Mouse (Mus musculus): ENCODE measurements around the gene Map7d1. TPM values are rescaled to one million over a fixed set of nuclear protein-coding genes. Genes with fewer than 3 reads are reported as not detected.
A peak's percentile ranks its signal among the peaks of the same experiment; 100 is the strongest.

The Map7d1 gene
- polyA plus RNA-seq, 1 experiment from 2014 or later = 43.3 TPM

GRCm38 (mm10) chr4:126291196-126291595 lies 35.1 kb upstream of the Map7d1 start:
- Histone ChIP-seq H3K4me1 (ENCODE audit: control insufficient read depth, insufficient read depth, low read length) (peaks cover 2% of the 10 kb centered on the region; the same call in 1 of the 2 replicates), H3K9me3 (ENCODE audit: control insufficient read depth, low read length) (no peaks in the 10 kb centered on the region), H3K4me3 (ENCODE audit: low read length) (no peak overlapping the region), H3K36me3 (ENCODE audit: control insufficient read depth, insufficient read depth, low read length) (no peaks in the 10 kb centered on the region), H3K4me2 (replicated peaks; ENCODE audit: low read depth, low read length) (no peak overlapping the region), H3K27ac (ENCODE audit: low read depth, low read length) (no peak overlapping the region), H3K9ac (ENCODE audit: low read depth, low read length) (no peak overlapping the region), H3K27me3 (ENCODE audit: control insufficient read depth, insufficient read depth, low read length) (peaks cover 25% of the 10 kb centered on the region)
- 29% methylated on average over 13 of the region's 13 CpGs for WGBS
- no peak for ATAC-seq (ENCODE audit: low FRiP score, low TSS enrichment)

- no peaks in the 10 kb centered on the region for H3K36me3 ChIP-seq (ENCODE audit: control insufficient read depth, insufficient read depth, low read length)
- 86% methylated on average over 8 of the region's 8 CpGs for WGBS
- H3K4me2 ChIP-seq (replicated peaks; ENCODE audit: low read depth, low read length) = no peak overlapping the region
- H3K27me3 ChIP-seq (ENCODE audit: control insufficient read depth, insufficient read depth, low read length) = peaks cover 32% of the 10 kb centered on the region
- no peak for ATAC-seq (ENCODE audit: low FRiP score, low TSS enrichment)
- H3K4me3 ChIP-seq (ENCODE audit: low read length) = no peak overlapping the region
- no peaks in the 10 kb centered on the region for H3K9me3 ChIP-seq (ENCODE audit: control insufficient read depth, low read length)
- no peak overlapping the region for H3K9ac ChIP-seq (ENCODE audit: low read depth, low read length)
- peaks cover 2% of the 10 kb centered on the region; the same call in 1 of the 2 replicates for H3K4me1 ChIP-seq (ENCODE audit: control insufficient read depth, insufficient read depth, low read length)
- H3K27ac ChIP-seq (ENCODE audit: low read depth, low read length) = no peak overlapping the region
Observed at GRCm38 (mm10) chr4:126290314-126290713, 34.2 kb upstream of the Map7d1 start.

- Histone ChIP-seq H3K9me3 (ENCODE audit: control insufficient read depth, low read length) (no peaks in the 10 kb centered on the region), H3K4me2 (replicated peaks; ENCODE audit: low read depth, low read length) (peak overlapping the region; percentile 69; the same call in 1 of the 2 replicates), H3K4me1 (ENCODE audit: control insufficient read depth, insufficient read depth, low read length) (peaks cover 2% of the 10 kb centered on the region; the same call in 1 of the 2 replicates), H3K36me3 (ENCODE audit: control insufficient read depth, insufficient read depth, low read length) (no peaks in the 10 kb centered on the region), H3K9ac (ENCODE audit: low read depth, low read length) (peak overlapping the region; percentile 7; the same call in 1 of the 2 replicates), H3K27me3 (ENCODE audit: control insufficient read depth, insufficient read depth, low read length) (peaks cover 42% of the 10 kb centered on the region), H3K27ac (ENCODE audit: low read depth, low read length) (no peak overlapping the region), H3K4me3 (ENCODE audit: low read length) (no peak overlapping the region; the same call in 1 of the 2 replicates)
- ATAC-seq (ENCODE audit: low FRiP score, low TSS enrichment) = no peak
- WGBS = 30% methylated on average over 17 of the region's 17 CpGs
Observed at GRCm38 (mm10) chr4:126288085-126288666, 32.0 kb upstream of the Map7d1 start.

- Histone ChIP-seq H3K27ac (ENCODE audit: low read depth, low read length) (no peak overlapping the region), H3K9ac (ENCODE audit: low read depth, low read length) (peak overlapping the region; percentile 7; the same call in 1 of the 2 replicates), H3K9me3 (ENCODE audit: control insufficient read depth, low read length) (no peaks in the 10 kb centered on the region), H3K36me3 (ENCODE audit: control insufficient read depth, insufficient read depth, low read length) (no peaks in the 10 kb centered on the region), H3K4me2 (replicated peaks; ENCODE audit: low read depth, low read length) (peak overlapping the region; percentile 69), H3K4me3 (ENCODE audit: low read length) (peak overlapping the region; percentile 44), H3K4me1 (ENCODE audit: control insufficient read depth, insufficient read depth, low read length) (peaks cover 2% of the 10 kb centered on the region; the same call in 1 of the 2 replicates), H3K27me3 (ENCODE audit: control insufficient read depth, insufficient read depth, low read length) (peaks cover 42% of the 10 kb centered on the region)
- no peak for ATAC-seq (ENCODE audit: low FRiP score, low TSS enrichment)
- WGBS = 26% methylated on average over 11 of the region's 11 CpGs
Observed at GRCm38 (mm10) chr4:126287302-126287995, 31.3 kb upstream of the Map7d1 start.

- peaks cover 42% of the 10 kb centered on the region for H3K27me3 ChIP-seq (ENCODE audit: control insufficient read depth, insufficient read depth, low read length)
- WGBS = 4% methylated on average over 22 of the region's 42 CpGs
- no peaks in the 10 kb centered on the region for H3K36me3 ChIP-seq (ENCODE audit: control insufficient read depth, insufficient read depth, low read length)
- peak within 1 kb of the TSS; percentile 54 for H3K9ac ChIP-seq (ENCODE audit: low read depth, low read length)
- peaks cover 2% of the 10 kb centered on the region; the same call in 1 of the 2 replicates for H3K4me1 ChIP-seq (ENCODE audit: control insufficient read depth, insufficient read depth, low read length)
- peak within 1 kb of the TSS; percentile 69 for H3K4me2 ChIP-seq (replicated peaks; ENCODE audit: low read depth, low read length)
- H3K9me3 ChIP-seq (ENCODE audit: control insufficient read depth, low read length) = no peaks in the 10 kb centered on the region
- peak; percentile 78 for ATAC-seq (ENCODE audit: low FRiP score, low TSS enrichment)
- peak within 1 kb of the TSS; percentile 43; the same call in 1 of the 2 replicates for H3K27ac ChIP-seq (ENCODE audit: low read depth, low read length)
- H3K4me3 ChIP-seq (ENCODE audit: low read length) = peak within 1 kb of the TSS; percentile 44
Observed at GRCm38 (mm10) chr4:126286492-126286891, 30.3 kb upstream of the Map7d1 start, which contains the start of gene Col8a2. Gene Col8a2, plus strand, starts transcription at chr4:126286793.

- no peak overlapping the region for H3K4me3 ChIP-seq (ENCODE audit: low read length)
- 86% methylated on average over 8 of the region's 8 CpGs for WGBS
- H3K27me3 ChIP-seq (ENCODE audit: control insufficient read depth, insufficient read depth, low read length) = peaks cover 37% of the 10 kb centered on the region
- no peaks in the 10 kb centered on the region for H3K36me3 ChIP-seq (ENCODE audit: control insufficient read depth, insufficient read depth, low read length)
- no peaks in the 10 kb centered on the region for H3K9me3 ChIP-seq (ENCODE audit: control insufficient read depth, low read length)
- no peak overlapping the region for H3K9ac ChIP-seq (ENCODE audit: low read depth, low read length)
- H3K27ac ChIP-seq (ENCODE audit: low read depth, low read length) = no peak overlapping the region
- H3K4me1 ChIP-seq (ENCODE audit: control insufficient read depth, insufficient read depth, low read length) = peaks cover 2% of the 10 kb centered on the region; the same call in 1 of the 2 replicates
- ATAC-seq (ENCODE audit: low FRiP score, low TSS enrichment) = no peak
- no peak overlapping the region for H3K4me2 ChIP-seq (replicated peaks; ENCODE audit: low read depth, low read length)
Observed at GRCm38 (mm10) chr4:126283582-126283981, 27.4 kb upstream of the Map7d1 start.

GRCm38 (mm10) chr4:126281706-126282105 lies 25.6 kb upstream of the Map7d1 start:
- 70% methylated on average over 9 of the region's 9 CpGs for WGBS
- H3K4me3 ChIP-seq (ENCODE audit: low read length) = no peak overlapping the region
- no peak overlapping the region for H3K9ac ChIP-seq (ENCODE audit: low read depth, low read length)
- no peak overlapping the region for H3K4me2 ChIP-seq (replicated peaks; ENCODE audit: low read depth, low read length)
- no peaks in the 10 kb centered on the region for H3K36me3 ChIP-seq (ENCODE audit: control insufficient read depth, insufficient read depth, low read length)
- no peak overlapping the region for H3K27ac ChIP-seq (ENCODE audit: low read depth, low read length)
- peaks cover 8% of the 10 kb centered on the region; the same call in 1 of the 2 replicates for H3K4me1 ChIP-seq (ENCODE audit: control insufficient read depth, insufficient read depth, low read length)
- no peaks in the 10 kb centered on the region for H3K9me3 ChIP-seq (ENCODE audit: control insufficient read depth, low read length)
- H3K27me3 ChIP-seq (ENCODE audit: control insufficient read depth, insufficient read depth, low read length) = peaks cover 22% of the 10 kb centered on the region
- ATAC-seq (ENCODE audit: low FRiP score, low TSS enrichment) = no peak

DNA sequence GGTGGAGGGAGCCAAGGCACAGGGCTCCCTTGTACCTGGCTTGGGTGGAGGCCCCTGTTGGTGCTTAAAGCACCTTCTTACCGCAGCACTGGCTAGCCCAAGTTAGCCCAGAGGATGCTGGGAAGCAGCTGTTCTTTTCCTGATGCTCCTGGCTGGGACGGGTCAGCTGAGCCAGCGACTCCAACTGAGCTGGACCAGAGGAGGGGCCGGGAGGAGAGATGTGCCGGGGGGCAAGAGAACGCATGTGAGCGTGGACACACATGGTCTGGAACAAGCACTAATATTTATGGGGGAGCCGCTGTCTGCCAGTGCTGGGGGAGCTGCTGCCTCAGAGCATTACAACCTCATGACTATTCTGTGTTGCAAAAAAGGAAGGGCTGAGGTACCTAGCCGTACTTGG lies 22.8 kb upstream of the Map7d1 start:
- Histone ChIP-seq H3K9ac (ENCODE audit: low read depth, low read length) (no peak overlapping the region), H3K4me3 (ENCODE audit: low read length) (no peak overlapping the region), H3K27me3 (ENCODE audit: control insufficient read depth, insufficient read depth, low read length) (0 out of 2 replicates have a peak, but pooled peaks cover under 1% of the 10 kb centered on the region), H3K9me3 (ENCODE audit: control insufficient read depth, low read length) (no peaks in the 10 kb centered on the region), H3K27ac (ENCODE audit: low read depth, low read length) (no peak overlapping the region), H3K4me2 (replicated peaks; ENCODE audit: low read depth, low read length) (no peak overlapping the region), H3K36me3 (ENCODE audit: control insufficient read depth, insufficient read depth, low read length) (peaks cover 9% of the 10 kb centered on the region), H3K4me1 (ENCODE audit: control insufficient read depth, insufficient read depth, low read length) (0 out of 2 replicates have a peak, but pooled peaks cover 6% of the 10 kb centered on the region)
- ATAC-seq (ENCODE audit: low FRiP score, low TSS enrichment) = no peak
- 46% methylated on average over 9 of the region's 9 CpGs for WGBS

- Histone ChIP-seq H3K27ac (ENCODE audit: low read depth, low read length) (0 out of 2 replicates have a peak overlapping the region, but pooled peaks have one; percentile 49), H3K4me1 (ENCODE audit: control insufficient read depth, insufficient read depth, low read length) (0 out of 2 replicates have a peak, but pooled peaks cover 6% of the 10 kb centered on the region), H3K9ac (ENCODE audit: low read depth, low read length) (no peak overlapping the region), H3K4me2 (replicated peaks; ENCODE audit: low read depth, low read length) (no peak overlapping the region), H3K36me3 (ENCODE audit: control insufficient read depth, insufficient read depth, low read length) (peaks cover 12% of the 10 kb centered on the region), H3K27me3 (ENCODE audit: control insufficient read depth, insufficient read depth, low read length) (no peaks in the 10 kb centered on the region), H3K9me3 (ENCODE audit: control insufficient read depth, low read length) (no peaks in the 10 kb centered on the region), H3K4me3 (ENCODE audit: low read length) (no peak overlapping the region)
- ATAC-seq (ENCODE audit: low FRiP score, low TSS enrichment) = peak; percentile 12; the same call in 1 of the 2 replicates
- WGBS = 31% methylated on average over 9 of the region's 9 CpGs
Observed at GRCm38 (mm10) chr4:126278565-126278915, 22.4 kb upstream of the Map7d1 start.

All from kidney, embryonic 14.5 days (tissue).